Mouse (Mus musculus) MN1 (cell line): Measurements from ENCODE around the gene Gm42417.

Experiments
- DNase-seq: peaks from one replicate; pipeline ENCODE4 v3.0.0-alpha.2; 2016; ENCODE audit warnings: low spot score

The Gm42417 gene

DNA sequence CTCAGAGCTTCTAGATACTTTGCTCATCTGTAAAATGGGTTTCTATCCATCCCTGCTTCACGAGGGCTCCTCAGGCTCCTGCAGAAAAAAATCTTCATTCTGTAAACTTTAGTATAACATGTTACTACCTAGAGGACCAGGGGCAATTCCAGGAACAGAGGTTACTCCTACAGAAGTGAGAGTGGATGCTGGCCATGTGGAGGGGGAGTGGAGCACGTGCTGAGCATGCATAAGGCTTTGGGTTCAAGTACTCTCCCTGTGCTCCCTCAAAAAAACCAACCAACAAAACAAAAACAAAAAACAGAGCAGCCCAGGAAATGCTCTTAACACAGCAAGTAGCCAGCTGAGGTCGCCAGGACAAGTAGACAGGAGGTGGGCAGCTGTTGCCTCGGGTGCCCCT lies 24.4 kb upstream of the Gm42417 start:
- no peak for DNase-seq

DNA sequence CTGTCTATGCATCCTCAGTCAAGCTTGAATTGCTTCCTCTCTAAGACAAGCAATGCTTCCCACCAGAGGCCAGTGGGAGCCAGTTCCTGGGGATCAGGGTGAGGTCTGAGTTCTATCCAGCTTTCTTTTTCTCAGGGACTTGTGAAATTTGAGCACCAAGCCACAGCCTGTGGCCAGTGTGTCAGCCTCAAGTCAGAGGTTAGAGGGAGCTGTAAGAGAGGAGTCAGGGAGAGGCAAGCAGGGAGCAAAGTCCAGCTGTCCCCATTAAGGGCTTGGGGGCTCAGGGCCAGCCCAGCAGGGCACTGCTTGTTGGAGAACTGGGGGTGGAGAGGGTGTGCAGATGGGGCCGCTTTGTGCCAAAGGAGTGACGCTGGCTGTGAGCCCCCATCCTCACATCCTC lies 24.0 kb upstream of the Gm42417 start:
- no peak for DNase-seq

DNA sequence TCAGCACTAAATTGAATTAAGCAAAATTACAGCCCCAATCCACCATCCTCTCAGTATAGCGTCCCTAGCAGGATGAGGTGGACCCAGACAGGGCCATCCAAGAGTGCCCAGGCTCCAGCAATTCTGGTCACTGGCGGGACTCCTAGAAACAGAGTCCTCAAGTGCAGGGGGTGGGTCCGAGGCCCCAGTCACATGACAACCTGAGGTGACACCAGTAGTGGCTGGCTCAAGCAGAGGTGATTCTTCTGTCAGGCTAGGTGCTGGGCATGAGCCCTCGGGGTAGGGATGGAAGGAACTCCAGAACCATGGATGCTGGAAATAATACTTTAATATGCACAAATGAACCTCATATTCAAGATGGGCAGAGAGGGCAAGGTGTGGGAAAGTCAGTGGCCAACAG lies 23.2 kb upstream of the Gm42417 start:
- peak; percentile 55 for DNase-seq

DNA sequence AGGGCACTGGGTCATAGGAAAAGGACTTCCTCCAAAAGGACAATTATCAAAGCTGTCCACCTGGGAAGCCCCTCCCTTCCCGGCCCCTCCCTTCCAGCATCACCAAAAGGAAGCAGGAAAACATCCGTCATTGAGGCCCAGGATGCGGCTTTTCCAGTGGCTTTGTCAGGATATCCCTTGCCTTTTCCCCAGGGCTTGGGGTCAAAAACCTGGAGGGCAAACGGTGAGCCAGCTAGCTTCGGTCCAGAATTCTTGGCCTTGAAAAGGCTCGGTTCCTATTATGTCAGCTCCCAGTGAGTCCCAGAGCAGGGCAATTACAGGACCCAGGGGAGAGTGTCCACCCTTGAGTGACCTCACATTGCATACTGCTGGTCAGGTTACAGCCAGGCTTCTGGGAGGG lies 21.7 kb upstream of the Gm42417 start:
- DNase-seq, result no peak

DNA sequence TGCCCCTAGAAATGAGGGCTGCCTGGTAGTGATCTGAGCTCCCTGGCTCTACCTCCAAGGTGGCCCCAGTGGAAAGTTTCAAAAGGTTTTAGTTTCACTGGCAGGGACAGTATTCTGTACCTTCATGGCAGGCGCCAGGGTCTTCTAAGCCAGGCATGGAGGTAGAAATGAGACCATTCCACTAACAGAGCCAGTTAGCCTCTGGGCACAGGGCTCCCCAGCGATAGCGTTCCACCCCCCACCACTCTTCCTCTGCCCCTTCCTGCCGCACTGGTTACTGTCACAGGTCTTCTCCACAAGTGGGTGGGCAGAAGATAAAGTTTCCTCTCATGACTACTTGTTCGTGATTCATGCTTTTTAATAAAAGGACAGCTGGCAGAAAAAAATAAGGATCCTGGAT lies 20.7 kb upstream of the Gm42417 start:
- DNase-seq, result no peak

DNA sequence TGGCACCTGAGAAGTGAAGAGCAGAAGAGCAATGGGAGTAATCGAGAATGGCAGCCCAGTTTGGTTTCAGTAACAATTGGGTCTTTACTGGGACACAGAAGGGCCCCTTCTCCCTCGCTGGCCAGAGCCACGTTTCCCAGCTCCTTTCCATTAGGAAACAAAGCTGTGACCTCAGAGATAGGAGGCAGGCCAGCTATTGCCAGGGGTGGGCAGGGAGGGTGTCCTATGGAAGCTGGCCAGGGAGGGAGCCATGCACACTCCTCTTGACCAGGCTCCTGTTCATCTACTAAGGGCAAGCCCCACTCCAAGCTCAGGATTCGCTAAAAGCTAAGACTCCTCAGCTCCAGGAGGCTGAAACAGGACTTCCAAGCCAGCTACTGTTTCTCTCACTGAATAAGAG lies 20.0 kb upstream of the Gm42417 start:
- DNase-seq, result peak; percentile 79

DNA sequence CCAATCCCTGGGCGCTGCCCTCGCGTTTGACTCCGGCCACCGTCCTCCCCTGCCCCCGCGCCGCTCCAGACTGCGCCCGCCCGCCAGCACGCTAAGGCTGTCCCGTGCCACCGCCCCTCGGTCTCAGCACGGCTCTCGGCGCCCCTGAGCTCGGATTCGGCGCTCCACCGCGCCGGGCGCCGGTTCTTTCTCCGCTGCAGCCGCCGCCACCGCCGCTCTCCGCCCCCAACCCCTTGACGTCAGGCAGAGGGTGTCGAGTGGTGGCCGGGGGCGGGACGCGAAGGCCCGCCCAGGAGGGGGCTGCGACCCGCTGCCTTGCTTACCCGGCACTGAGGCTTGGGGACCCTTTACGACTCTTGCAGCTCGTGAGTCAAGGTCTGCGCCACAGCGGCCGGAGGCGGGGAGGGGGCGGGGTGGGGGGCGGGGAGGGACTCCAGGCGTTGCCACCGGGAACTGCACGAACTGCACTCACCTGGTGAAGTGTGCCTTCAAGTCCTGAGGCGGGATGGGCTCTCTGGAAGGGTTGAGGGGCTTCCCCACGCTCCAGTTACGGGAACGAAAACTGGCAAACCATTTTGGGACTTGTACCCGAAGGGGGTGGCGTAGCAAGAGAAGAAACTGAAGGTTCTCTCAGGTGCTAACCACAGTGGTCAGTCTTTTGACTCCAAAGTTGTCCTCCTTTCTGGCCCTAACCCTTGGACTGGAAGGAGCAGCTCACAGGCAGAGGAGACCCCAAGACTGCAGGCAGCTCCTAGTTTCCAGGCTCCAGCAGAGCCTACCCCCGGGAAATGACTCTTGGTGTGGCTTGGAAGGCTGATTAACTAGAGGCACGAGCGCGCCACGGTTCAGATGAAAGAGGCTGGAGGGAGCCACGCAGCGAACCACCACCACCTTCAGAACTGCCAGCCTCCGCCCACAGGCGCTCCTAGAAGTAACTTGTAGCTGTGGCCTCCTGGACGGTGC lies 19.1 kb upstream of the Gm42417 start, which contains the start of gene Sema4c:
TSS of gene Sema4c (minus strand) at position 319 of the 963 bp plus-strand sequence.
- peak; percentile 83 for DNase-seq

DNA sequence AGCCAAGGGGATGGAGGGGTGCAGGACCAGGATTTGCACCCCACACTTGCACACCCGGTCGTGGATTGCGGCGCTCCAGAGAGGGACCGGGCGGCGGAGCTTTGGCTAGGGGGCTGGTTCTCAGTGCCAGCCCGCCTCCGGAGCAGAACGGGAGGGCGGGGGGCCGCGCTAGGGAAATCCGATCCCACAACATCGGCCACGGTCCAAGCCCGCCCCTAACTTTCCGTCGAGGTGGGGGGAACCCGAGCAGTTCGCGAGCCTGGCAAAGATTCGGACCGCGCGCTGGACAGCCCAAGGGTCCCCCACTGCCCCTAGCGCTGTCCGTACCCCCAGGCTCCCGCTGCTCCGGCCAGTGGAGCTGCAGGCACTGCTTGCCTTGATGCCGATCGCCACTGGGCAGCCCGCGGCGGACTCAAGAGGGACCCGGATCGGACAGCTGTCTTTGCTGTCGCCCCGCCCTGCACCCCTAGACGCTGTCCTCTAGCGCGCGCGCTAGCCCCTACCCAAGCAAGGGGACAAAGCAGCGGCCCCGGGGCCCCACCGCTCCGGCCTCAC lies 18.3 kb upstream of the Gm42417 start:
- peak; percentile 76 for DNase-seq

DNA sequence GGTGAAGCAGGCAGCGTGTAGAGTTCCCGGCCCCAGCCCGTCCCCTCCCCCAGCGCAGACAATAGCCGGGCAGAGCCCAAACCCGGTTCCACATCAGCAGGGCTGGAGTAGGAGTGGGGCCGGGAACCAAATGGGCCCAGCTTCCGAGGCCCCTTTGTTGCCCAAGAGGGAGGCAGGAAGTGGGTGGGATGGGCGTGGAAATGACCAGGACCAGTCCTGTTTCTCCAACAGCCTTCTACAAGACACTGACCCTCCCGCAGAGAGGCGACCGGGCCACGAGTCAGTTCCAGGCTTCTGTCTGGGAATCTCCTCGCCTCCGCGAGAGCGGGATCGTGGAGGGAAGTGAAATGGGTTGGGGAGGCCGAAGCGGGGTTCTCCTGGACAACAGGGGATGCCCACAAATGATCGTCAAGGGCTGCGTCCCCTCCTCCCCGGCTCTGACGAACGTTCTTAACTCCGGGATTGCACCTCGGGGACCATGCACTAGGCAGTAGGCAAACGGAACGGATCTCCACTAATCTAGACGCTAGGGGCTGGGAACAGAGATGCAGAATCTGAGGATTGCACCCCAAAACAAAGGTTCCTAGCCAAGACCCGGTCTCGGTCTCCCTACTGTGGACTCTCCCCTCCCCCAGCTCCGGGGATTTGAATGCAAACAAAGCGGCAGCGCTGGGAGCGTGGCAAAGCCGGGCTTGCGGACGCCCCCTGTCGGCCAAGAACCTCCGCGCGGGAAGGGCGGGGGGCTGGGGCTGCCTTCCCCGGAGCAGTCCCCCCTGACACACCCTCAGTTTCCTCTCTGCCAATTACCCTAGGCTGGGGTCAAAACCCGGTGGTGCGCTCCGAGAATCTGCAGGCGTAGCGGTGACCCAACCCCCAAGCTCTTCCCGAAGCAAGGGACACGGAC lies 17.6 kb upstream of the Gm42417 start:
- peak; percentile 94 for DNase-seq

DNA sequence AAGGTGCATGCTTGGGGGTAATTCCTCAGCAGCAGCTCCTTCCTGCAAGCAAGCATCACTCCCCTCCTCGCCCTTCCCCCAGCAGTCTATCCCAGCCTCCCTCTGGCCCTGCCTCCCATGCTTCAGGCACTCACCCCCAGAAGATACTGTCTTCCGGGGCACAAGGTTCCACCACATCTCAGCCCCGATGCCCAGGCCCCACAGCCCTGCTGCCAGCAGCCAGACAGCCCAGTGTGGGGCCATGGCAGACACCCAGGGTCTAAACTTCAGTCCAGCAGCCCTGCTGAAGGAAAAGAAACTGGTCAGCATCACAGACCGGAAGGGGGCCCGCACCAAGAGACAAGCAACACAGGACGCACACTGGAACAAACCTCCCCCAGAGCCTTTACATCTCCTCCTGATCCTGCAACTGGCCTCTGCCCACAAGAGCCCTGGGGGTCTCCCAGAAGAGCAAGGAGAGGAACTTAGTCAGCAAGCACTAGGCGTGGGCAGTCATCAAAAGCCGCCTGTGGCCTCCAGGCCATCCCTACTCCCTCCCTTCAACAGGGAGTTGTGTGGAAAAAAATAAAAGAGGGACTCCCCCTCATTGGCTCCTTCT lies 16.7 kb upstream of the Gm42417 start:
- DNase-seq, result peak; percentile 53

DNA sequence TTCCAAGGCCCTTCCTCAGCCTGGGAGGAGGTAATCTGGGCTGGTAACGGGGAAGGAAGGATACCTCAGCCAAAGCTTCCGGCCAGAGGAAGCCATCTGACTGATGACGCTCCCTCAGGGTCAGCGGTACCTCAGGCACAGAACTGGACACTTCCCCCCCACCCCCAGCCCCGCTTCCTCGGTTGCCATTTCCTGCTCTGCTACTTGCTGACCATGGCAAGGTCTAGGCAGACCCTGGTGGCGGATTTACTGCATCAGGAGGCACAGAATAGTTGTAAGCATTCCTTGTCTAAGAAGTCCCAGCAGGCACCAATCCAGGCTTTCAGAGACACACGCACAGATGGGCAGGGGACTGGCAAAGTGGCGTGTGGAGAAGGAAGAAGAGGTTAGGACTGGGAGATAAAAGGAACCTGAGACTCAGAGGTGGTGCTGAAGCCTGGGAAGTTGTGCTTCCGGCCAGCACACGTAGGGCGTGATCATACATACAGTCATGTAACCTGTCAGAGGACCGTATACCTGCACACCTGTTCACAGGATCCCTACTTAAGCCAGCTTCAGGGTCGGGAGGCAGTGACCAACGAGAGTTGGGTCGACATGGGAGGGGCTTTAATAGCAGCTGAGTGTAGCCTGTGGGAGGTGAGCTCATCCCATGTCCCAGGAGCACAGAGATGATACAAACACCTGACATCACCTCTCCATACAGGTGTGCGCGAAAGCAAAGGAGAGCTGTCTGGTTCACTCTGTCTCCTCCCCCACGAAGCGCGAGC lies 15.6 kb upstream of the Gm42417 start:
- DNase-seq, result no peak

DNA sequence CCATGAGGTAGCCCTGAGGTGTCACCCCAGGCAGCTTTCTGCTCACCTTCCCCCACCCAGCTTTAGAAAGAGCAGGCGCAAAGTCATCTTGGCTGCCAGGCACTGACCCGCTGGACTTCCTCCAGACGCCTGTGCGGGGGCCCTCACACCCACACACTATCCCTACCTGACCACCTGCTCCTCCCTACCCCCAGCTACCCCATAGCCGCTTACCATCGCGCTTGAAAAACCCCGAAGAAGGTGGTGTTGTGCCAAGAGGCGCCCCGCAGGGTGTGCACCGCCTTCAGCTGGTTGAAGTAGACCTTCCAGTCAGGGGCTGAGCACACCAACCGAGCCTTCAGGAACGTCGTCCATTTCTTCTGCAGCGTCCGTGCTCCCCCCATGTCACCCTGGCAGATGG lies 13.3 kb upstream of the Gm42417 start:
- DNase-seq, result no peak

DNA sequence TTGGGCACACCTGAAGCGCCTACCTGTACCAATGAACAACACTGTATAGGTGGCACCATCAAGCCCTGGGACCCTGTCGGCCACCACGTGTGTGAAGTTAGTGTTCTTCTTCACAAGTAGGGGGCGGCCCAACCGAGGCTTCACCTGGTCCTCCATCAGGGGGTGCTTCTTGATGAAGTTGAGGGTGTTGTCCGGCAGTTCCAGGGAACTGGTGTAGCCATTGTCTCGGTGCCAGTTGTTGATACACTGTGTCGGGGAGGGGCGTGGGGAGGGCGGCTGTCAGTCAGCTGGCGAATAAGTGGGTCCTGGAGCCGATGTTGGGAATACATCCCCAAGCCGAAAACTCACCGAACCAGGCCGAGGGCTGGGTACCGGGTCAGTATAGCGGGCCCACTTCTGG lies 12.7 kb upstream of the Gm42417 start:
- no peak for DNase-seq

DNA sequence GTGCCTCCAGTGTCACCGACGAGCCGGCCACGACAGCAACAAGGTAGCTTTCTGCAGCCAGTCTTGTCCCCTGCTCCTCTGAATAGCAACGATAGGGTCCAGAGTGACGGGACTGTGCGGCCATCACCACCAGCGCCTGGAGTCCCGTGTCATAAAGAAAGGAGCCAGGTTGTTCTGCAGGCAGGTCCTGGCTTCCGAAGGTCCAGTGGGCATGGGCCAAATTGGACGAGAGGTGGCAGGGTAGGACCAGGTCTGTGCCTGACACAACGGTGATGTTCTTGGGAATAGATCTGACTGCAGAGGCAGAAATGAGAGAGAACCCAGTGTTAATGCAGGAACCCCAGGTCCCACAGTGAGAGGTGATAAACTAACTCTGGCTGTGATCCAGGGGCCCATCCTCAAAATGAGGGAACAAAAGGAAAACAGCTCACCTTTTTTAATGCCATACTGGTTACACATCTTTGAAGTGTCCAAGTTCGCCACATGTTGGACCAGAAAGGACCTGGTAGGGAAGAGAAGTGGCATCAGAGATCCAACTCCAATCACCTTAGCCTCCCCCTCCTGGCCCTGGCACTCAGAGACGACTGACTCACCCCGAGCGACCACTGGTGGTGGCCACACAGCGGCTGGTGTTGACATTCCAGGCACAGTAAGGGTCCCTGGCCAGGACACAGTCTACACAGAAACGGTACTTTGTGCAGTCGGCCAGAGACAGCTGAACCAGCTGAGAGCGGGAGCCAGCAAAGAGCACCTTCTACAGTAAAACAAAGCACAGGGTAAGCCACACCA lies 11.0 kb upstream of the Gm42417 start:
- no peak for DNase-seq

DNA sequence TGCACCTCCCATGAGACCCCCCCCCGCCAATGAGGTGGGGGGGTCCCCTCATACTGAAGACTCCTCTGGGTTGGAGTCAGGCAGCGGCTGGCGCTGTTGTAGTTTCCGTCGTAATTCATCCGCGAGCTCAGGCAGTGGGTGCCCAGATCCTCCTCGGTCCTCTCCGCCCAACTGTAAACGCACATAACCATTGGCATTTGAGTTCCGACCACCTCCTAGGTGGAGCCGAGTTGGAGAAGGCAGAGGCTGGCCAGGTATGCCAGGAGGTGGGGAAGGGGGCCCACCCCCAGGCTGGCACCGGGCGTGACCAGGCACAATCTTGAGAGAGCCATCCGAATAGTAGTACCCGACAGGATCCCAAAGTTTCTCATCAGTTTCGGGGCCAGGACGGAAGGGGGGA lies 10.3 kb upstream of the Gm42417 start:
- DNase-seq, result no peak

DNA sequence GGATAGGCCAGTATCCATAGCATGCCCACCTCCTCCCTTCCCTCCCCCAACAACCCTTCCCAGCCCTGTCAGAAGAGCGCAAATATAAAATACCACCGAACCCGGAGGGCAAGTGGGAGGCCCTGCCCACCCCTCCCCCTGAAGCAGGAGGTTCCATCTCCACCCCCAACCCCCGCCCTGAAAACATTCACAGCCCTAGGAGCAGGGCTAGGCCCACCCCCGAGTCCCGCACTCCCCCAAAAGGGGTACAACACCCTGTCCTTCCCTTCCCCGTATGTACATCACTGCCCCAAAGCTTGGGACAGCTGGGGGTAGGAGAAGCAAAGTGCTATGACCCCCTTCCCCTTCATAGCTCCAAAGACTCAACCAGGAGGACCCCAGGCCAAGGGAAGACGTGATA lies 9.5 kb upstream of the Gm42417 start:
- no peak for DNase-seq

DNA sequence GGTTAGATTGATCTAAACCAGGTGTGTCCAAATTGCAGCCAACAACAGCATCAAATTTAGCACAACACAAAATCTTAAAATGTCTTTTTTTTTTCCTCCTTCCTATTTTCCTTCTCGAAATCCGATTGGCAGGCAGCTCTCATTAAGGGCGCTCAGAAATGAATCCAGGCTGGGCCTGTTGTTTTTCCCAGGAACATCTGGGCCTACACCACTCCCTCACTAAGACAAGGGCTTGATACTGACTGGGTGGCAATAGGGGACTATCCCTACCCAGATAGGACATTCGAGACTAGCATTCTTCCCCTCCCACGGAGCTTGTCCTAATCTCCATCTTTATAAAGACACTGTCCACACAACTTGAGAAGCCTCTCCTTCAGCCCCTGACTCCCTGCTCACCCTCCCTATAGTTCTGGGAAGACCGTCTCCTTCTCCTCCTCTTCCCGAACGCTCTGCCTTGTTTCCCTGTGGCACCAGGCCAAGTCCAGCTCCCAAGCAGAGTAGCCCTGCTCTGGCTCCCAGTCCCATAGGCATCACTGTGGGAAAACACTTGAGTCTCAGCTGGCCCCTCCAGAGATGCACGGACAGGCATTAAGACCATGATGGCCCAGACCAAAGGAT lies 8.9 kb upstream of the Gm42417 start:
- peak; percentile 82 for DNase-seq

DNA sequence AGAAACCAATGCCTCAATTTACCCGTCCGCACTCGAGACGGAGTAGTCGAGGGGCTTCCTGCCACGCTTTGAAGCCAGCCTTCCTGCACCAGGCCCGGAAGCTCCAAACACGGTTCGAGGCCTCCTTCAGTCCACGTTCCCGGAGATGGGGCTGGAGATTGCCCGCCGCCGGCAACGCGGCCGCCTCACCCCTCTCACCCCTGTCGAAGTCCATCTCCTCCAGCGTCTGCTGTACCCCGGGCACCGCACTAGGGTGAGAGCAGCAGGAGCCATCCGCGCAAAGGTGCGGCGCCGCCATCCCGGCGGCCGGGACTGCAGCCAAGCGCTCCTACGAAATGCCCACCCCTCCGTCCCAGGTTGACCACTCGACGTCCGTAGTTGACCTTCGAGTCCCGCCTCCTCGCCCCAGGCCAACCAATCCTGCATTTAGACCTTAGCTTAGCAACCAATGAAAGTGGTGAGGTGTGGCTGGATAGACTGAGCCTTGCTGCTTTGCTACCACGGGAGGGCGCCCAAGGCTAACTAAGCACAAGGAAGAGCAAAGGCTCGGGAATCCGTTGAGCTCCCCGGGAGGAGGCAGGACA lies 7.8 kb upstream of the Gm42417 start, which contains the start of gene Ankrd39:
TSS of gene Ankrd39 (minus strand) at position 558 of the 584 bp plus-strand sequence.
- DNase-seq, result peak; percentile 100

DNA sequence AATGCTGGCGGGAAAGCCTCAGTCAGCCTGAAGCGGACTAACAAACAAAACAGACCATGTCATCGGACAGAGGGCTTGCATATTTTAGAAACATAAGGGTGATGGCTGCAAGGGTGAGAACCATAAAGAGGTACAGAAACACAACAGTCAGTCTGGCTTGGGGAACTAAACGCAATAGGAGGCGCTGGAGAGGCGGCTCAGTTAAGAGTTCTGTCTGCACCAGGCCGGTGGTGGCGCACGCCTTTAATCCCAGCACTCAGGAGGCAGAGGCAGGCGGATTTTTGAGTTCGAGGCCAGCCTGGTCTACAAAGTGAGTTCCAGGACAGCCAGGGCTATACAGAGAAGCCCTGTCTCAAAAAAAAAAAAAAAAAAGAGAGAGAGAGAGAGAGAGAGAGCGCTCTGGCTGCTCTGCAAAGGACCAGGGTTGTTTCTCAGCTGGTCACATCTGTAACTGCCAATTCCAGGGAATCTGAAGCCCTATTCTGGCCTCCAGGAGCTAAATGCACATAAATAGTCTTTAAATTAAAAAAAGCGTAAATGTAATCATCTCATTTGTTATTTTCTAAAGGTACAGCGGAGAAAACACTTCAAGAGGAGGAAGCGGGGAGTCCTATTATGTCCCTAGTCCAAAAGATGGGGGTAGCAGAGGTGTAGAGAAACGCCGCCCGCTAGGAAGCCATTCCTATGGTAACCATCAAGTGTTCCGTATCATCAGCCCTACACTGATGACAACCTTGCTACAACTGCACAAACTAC lies 6.8 kb upstream of the Gm42417 start:
- DNase-seq, result no peak
